Mouse (Mus musculus) embryonic facial prominence, embryonic 10.5 days (tissue): ENCODE data around the gene Oosp3. TPM values are rescaled to one million over a fixed set of nuclear protein-coding genes. Genes with fewer than 3 reads are reported as not detected.

Source experiments
- DNase-seq: peaks from one replicate; pipeline ENCODE4 v3.0.0-alpha.2; 2017; ENCODE audit warnings: low spot score
- H3K27ac ChIP-seq: fragments of 300-500 bp; sonication (generic); replicated peaks from 2 replicates; pipeline ENCODE4 v1.5.1; 2016; ENCODE audit warnings: mild to moderate bottlenecking
- H3K27me3 ChIP-seq: fragments of 300-500 bp; sonication (generic); replicated peaks from 2 replicates; pipeline ENCODE4 v1.6.1; 2016; ENCODE audit warnings: low read depth, mild to moderate bottlenecking; ENCODE audit not compliant: poor library complexity, severe bottlenecking
- H3K36me3 ChIP-seq: fragments of 300-500 bp; sonication (generic); replicated peaks from 2 replicates; pipeline ENCODE4 v1.6.1; 2016; ENCODE audit warnings: mild to moderate bottlenecking, moderate library complexity
- H3K4me1 ChIP-seq: fragments of 300-500 bp; sonication (generic); 2 replicates; pipeline ENCODE4 v1.6.1; 2016
- H3K4me3 ChIP-seq: fragments of 300-500 bp; sonication (generic); 2 replicates; pipeline ENCODE4 v1.5.1; 2016; ENCODE audit warnings: mild to moderate bottlenecking, moderate library complexity
- H3K9me3 ChIP-seq: fragments of 300-500 bp; sonication (generic); 2 replicates; pipeline ENCODE4 v1.6.1; 2016; ENCODE audit warnings: mild to moderate bottlenecking
- WGBS: fragments of 180-500 bp; shearing (Covaris S2); methylation state at CpG from one replicate; pipeline ENCODE4 v1.1.7; 2016; 5-methylcytosine and 5-hydroxymethylcytosine counted together
- polyA plus RNA-seq: library from polyadenylated mRNA; unstranded; fragments of >200 nt; fragmentation: Nextera tagmentation; extraction: Ambion mirVana; gene quantifications from 2 replicates; pipeline ENCODE4 v1.2.1, GENCODE M21; 2016

The Oosp3 gene
- polyA plus RNA-seq: not detected in 2 replicates

DNA sequence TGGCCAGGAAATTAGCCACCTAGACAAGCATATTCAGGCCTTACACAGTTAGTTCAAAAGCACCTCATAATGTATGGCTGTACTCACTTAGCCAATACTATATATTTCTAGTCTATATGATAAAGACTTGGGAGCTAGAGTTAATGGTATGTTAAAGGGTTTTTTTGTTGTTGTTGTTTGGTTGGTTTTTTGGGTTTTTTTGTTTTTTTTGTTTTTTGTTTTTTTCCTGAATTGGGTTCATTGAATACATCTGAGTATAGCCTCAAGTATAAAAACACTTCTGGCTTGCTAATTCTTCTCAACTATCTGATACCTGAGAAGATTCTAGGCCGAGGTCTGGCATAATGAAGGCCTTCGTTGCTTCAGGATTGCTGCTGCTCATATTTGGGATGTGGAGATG is at the start of gene Oosp3:
Oosp3 (plus strand) TSS at position 301 of the 400 bp plus-strand sequence.
- Histone ChIP-seq H3K4me3 (no peak within 1 kb of the TSS), H3K27ac (no peak within 1 kb of the TSS), H3K9me3 (no peaks in the 10 kb centered on the region), H3K4me1 (no peaks in the 10 kb centered on the region), H3K27me3 (no peaks in the 10 kb centered on the region), H3K36me3 (no peaks in the 10 kb centered on the region)
- DNase-seq: no peak
- 84% methylated on average over 2 of the region's 2 CpGs for WGBS

DNA sequence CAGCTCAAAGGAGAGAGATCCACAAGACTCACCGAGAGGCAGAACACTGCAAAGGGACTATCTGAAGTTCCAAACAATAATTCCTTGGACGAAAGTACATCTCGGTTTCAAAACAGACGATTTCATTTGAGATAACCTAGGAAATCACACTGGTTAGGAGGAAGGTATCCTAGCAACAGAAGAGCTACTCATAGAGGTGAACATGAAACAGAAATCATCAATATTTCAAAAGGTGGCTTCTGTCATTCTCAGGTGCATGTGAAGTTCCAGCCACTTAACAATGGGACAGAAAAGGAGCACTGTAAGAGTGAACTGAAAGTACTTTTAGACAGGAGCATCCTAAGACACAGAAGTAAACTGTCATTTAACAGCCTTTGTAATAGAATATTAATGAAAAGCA is 47.3 kb upstream of the Oosp3 start:
- 87% methylated on average over 4 of the region's 4 CpGs for WGBS
- H3K9me3 ChIP-seq: no peaks in the 10 kb centered on the region
- H3K27ac ChIP-seq: no peak overlapping the region
- no peaks in the 10 kb centered on the region for H3K4me1 ChIP-seq
- H3K36me3 ChIP-seq: no peaks in the 10 kb centered on the region
- H3K27me3 ChIP-seq: no peaks in the 10 kb centered on the region
- no peak for DNase-seq
- no peak overlapping the region for H3K4me3 ChIP-seq

GRCm38 (mm10) chr19:11659142-11659541 is 37.7 kb upstream of the Oosp3 start:
- H3K4me1 ChIP-seq: no peaks in the 10 kb centered on the region
- H3K36me3 ChIP-seq: no peaks in the 10 kb centered on the region
- H3K27ac ChIP-seq: no peak overlapping the region
- WGBS: 76% methylated on average over 2 of the region's 2 CpGs
- no peaks in the 10 kb centered on the region for H3K27me3 ChIP-seq
- DNase-seq: no peak
- no peak overlapping the region for H3K4me3 ChIP-seq
- H3K9me3 ChIP-seq: no peaks in the 10 kb centered on the region

GRCm38 (mm10) chr19:11660459-11660858 is 36.4 kb upstream of the Oosp3 start, which contains the start of gene Oosp2:
TSS of gene Oosp2 (minus strand) at chr19:11660559.
- Histone ChIP-seq H3K36me3 (no peaks in the 10 kb centered on the region), H3K27ac (no peak within 1 kb of the TSS), H3K4me1 (no peaks in the 10 kb centered on the region), H3K4me3 (no peak within 1 kb of the TSS), H3K9me3 (no peaks in the 10 kb centered on the region), H3K27me3 (no peaks in the 10 kb centered on the region)
- WGBS: 91% methylated on average over 5 of the region's 5 CpGs
- no peak for DNase-seq

DNA sequence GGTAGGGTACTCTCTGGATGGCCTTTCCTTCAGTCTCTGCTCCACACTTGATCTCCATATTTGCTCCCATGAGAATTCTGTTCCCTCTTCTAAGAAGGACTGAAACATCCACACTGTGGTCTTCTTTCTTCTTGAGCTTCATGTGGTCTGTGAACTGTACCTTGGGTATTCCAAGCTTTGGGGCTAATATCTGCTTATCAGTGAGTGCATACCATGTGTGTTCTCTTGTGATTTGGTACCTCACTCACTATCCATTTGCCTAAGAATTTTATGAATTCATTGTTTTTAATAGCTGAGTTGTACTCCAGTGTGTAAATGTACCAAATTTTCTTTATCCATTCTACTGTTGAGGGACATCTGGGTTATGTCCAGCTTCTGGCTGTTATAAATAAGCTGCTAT is 35.3 kb upstream of the Oosp3 start:
- no peak overlapping the region for H3K27ac ChIP-seq
- no peaks in the 10 kb centered on the region for H3K36me3 ChIP-seq
- no peaks in the 10 kb centered on the region for H3K4me1 ChIP-seq
- H3K4me3 ChIP-seq: no peak overlapping the region
- H3K9me3 ChIP-seq: no peaks in the 10 kb centered on the region
- no peaks in the 10 kb centered on the region for H3K27me3 ChIP-seq
- DNase-seq: no peak

DNA sequence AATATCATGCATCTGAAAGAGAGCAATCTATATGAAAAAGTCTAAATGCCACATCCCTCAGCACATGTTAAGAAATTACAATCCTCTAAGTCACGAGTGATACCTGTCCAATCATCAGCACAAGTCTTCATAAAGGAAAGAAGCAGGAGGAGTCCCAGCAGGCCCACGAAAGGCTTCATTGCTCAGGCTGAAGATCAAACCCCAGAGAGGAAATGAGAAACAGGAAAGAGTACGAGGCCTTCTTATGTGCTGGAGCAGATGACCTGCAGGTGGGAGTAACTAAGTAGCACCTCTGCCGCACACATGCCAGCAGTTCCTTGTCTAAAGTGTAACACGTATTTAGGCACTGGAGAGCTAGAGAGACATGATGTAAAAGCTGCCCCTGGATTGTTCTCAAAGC is 6.0 kb upstream of the Oosp3 start, which contains the start of gene Oosp1:
Oosp1 (minus strand) TSS at position 312 of the 400 bp plus-strand sequence.
- no peak for DNase-seq
- no peaks in the 10 kb centered on the region for H3K9me3 ChIP-seq
- WGBS: 70% methylated on average over 5 of the region's 5 CpGs

DNA sequence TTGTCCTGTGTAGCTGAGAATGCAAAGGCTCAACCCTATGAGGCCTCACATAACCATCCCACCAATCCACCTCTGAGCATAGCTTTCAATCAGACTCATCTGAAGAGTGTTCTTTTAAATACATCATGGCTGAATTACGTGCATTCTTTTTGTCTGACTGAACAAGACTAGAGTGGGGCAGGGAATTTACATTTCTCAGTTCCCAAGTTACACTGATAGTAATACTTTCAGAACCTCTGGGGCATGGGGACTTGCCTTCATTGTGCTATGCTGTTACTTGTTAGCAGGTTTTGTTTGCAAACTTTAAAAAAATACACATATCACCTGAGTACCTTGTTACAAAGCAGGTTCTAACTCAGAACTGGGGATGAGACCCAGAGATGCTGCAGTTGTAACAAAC is 5.4 kb upstream of the Oosp3 start:
- 72% methylated on average over 1 of the region's 1 CpGs for WGBS
- Histone ChIP-seq H3K4me1 (no peaks in the 10 kb centered on the region), H3K36me3 (no peaks in the 10 kb centered on the region), H3K9me3 (no peaks in the 10 kb centered on the region), H3K4me3 (no peak overlapping the region), H3K27ac (no peak overlapping the region), H3K27me3 (no peaks in the 10 kb centered on the region)
- no peak for DNase-seq

More for the DNA sequence above, 6.0 kb upstream of the Oosp3 start, which contains the start of gene Oosp1:
- no peaks in the 10 kb centered on the region for H3K36me3 ChIP-seq
- no peaks in the 10 kb centered on the region for H3K27me3 ChIP-seq
- no peaks in the 10 kb centered on the region for H3K4me1 ChIP-seq
- no peak within 1 kb of the TSS for H3K4me3 ChIP-seq
- H3K27ac ChIP-seq: no peak within 1 kb of the TSS

DNA sequence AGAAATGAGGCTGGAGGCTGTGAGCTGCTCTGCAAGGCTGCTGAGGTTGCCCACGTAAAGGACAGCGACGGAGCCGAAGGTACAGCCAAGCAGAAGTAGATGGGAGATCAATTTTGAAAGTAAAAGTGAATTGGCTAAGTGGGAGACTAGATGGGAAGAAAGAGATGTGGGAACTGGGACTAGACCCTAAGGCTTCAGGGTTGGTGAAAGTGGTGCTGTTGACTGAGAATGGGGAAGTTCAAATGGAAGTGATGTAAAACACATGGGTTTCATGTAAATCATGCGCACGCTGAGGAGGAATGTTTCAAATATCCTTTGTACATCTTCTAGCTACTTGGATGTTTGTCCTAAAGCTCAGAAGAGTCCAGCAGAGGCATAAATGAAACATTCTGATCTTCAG is 1.5 kb downstream of the Oosp3 start:
- Histone ChIP-seq H3K4me1 (no peaks in the 10 kb centered on the region), H3K36me3 (no peaks in the 10 kb centered on the region), H3K27me3 (no peaks in the 10 kb centered on the region), H3K4me3 (no peak overlapping the region), H3K27ac (no peak overlapping the region), H3K9me3 (no peaks in the 10 kb centered on the region)
- DNase-seq: no peak
- WGBS: 94% methylated on average over 6 of the region's 6 CpGs

DNA sequence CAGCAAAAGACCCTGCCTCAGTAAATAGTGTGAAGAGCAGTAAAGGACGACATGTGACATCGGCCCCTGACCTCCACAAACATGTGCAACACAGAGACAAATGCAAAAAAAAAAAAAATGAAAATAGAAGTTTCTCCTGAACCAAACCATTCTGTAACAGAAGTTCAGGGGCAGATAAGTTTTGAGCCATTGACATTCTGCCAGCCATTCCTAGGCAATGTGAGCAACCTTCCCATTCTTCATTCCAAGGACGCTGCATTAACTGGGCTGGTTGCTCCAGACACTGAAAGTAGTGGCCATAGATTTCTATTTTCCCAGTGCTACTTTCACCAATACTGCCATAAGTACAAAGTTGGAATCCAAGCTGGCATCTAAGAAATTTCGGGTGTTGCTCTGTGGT is 15.6 kb downstream of the Oosp3 start:
- WGBS: 85% methylated on average over 4 of the region's 4 CpGs
- Histone ChIP-seq H3K9me3 (no peaks in the 10 kb centered on the region), H3K4me3 (no peak overlapping the region), H3K36me3 (no peaks in the 10 kb centered on the region), H3K27ac (no peak overlapping the region), H3K4me1 (no peaks in the 10 kb centered on the region), H3K27me3 (no peaks in the 10 kb centered on the region)
- no peak for DNase-seq

- no peaks in the 10 kb centered on the region for H3K9me3 ChIP-seq
- WGBS: 86% methylated on average over 3 of the region's 3 CpGs
- H3K4me1 ChIP-seq: no peaks in the 10 kb centered on the region
- no peak overlapping the region for H3K27ac ChIP-seq
- no peaks in the 10 kb centered on the region for H3K27me3 ChIP-seq
- DNase-seq: no peak
- no peaks in the 10 kb centered on the region for H3K36me3 ChIP-seq
- no peak overlapping the region for H3K4me3 ChIP-seq
Observed at GRCm38 (mm10) chr19:11720071-11720470, 23.2 kb downstream of the Oosp3 start.

- 93% methylated on average over 2 of the region's 2 CpGs for WGBS
- Histone ChIP-seq H3K27me3 (no peaks in the 10 kb centered on the region), H3K27ac (no peak overlapping the region), H3K4me1 (no peaks in the 10 kb centered on the region), H3K36me3 (no peaks in the 10 kb centered on the region), H3K4me3 (no peak overlapping the region), H3K9me3 (no peaks in the 10 kb centered on the region)
- DNase-seq: no peak
Observed at GRCm38 (mm10) chr19:11723870-11724269, 27.0 kb downstream of the Oosp3 start.

GRCm38 (mm10) chr19:11724275-11724674 is 27.4 kb downstream of the Oosp3 start:
- Histone ChIP-seq H3K36me3 (no peaks in the 10 kb centered on the region), H3K4me3 (no peak overlapping the region), H3K27ac (no peak overlapping the region), H3K4me1 (no peaks in the 10 kb centered on the region), H3K27me3 (no peaks in the 10 kb centered on the region), H3K9me3 (no peaks in the 10 kb centered on the region)
- WGBS: 84% methylated on average over 6 of the region's 6 CpGs
- no peak for DNase-seq

DNA sequence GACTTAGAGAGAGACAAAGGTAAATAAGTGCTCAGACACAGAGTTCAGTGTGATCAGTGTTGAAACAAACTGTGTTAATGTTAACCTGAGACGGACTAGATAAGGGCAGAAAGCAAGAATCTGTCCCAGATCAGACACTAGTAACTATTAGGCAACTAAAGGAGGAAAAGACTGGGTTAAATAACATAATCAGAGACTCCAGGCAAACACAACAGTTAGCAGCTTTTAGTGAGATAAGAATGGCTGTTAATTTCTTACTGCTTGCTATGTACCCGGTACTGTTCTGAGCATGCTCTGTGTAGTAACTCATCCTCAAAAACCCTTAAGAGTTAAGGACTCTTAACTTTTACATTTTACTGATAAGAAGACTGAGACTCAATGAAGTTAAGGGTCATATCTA is 29.1 kb downstream of the Oosp3 start:
- WGBS: 87% methylated on average over 2 of the region's 2 CpGs
- H3K27ac ChIP-seq: no peak overlapping the region
- no peak overlapping the region for H3K4me3 ChIP-seq
- no peaks in the 10 kb centered on the region for H3K9me3 ChIP-seq
- no peaks in the 10 kb centered on the region for H3K27me3 ChIP-seq
- no peaks in the 10 kb centered on the region for H3K4me1 ChIP-seq
- DNase-seq: no peak
- no peaks in the 10 kb centered on the region for H3K36me3 ChIP-seq

DNA sequence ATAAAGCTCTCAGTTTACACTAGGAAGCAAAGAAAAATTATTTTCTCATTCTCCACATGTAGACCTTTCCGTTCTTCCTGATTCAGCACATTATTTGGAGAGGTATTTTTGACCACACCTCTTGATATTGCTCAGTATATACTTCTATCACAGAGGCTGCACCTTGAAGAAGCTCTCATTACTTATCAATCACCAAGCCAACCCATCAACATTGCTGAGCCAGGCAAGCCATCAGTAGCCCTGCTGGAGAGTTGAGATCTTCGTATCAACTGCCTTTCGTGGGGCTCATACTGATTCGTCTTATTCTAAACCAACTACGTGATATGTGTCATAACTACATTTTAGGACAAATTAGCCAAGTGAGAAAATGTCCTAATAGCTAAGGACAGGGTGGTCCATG is 30.4 kb downstream of the Oosp3 start:
- Histone ChIP-seq H3K27ac (no peak overlapping the region), H3K4me3 (no peak overlapping the region), H3K27me3 (no peaks in the 10 kb centered on the region), H3K9me3 (no peaks in the 10 kb centered on the region), H3K4me1 (no peaks in the 10 kb centered on the region), H3K36me3 (no peaks in the 10 kb centered on the region)
- WGBS: 88% methylated on average over 5 of the region's 5 CpGs
- no peak for DNase-seq
